Mouse (Mus musculus) neural tube, embryonic 12.5 days (tissue): ENCODE measurements around the gene Dnajc15. TPM values are rescaled to one million over a fixed set of nuclear protein-coding genes. Genes with fewer than 3 reads are reported as not detected.

Experiments used
- ATAC-seq: fragments of 200-750 bp; cut with Nextera tagmentation; 2 replicates; pipeline ENCODE4 v1.8.0; 2017; ENCODE audit warnings: low read depth, mild to moderate bottlenecking, moderate TSS enrichment, moderate library complexity; ENCODE audit not compliant: low FRiP score
- H3K27ac ChIP-seq: fragments of 300-500 bp; sonication (generic); 2 replicates; pipeline ENCODE4 v1.5.1; 2016
- H3K27me3 ChIP-seq: fragments of 300-500 bp; sonication (generic); replicated peaks from 2 replicates; pipeline ENCODE4 v1.6.1; 2016; ENCODE audit warnings: mild to moderate bottlenecking
- H3K36me3 ChIP-seq: fragments of 300-500 bp; sonication (generic); 2 replicates; pipeline ENCODE4 v1.6.1; 2016; ENCODE audit warnings: mild to moderate bottlenecking
- H3K4me1 ChIP-seq: fragments of 300-500 bp; sonication (generic); 2 replicates; pipeline ENCODE4 v1.6.1; 2016
- H3K4me2 ChIP-seq: fragments of 300-500 bp; sonication (generic); replicated peaks from 2 replicates; pipeline ENCODE4 v1.6.1; 2016; ENCODE audit warnings: mild to moderate bottlenecking
- H3K4me3 ChIP-seq: fragments of 300-500 bp; sonication (generic); 2 replicates; pipeline ENCODE4 v1.5.1; 2016
- H3K9ac ChIP-seq: fragments of 300-500 bp; sonication (generic); 2 replicates; pipeline ENCODE4 v1.6.1; 2016; ENCODE audit warnings: mild to moderate bottlenecking
- H3K9me3 ChIP-seq: fragments of 300-500 bp; sonication (generic); 2 replicates; pipeline ENCODE4 v1.6.1; 2016; ENCODE audit warnings: mild to moderate bottlenecking
- WGBS: fragments of 180-500 bp; shearing (Covaris S2); methylation state at CpG from one replicate; pipeline ENCODE4 v1.1.7; 2016; 5-methylcytosine and 5-hydroxymethylcytosine counted together
- polyA plus RNA-seq: library from polyadenylated mRNA; unstranded; fragments of >200 nt; fragmentation: Nextera tagmentation; extraction: Ambion mirVana; gene quantifications from 2 replicates; pipeline ENCODE4 v1.2.1, GENCODE M21; 2016

The Dnajc15 gene
- polyA plus RNA-seq, 1 experiment from 2014 or later: 79.4 TPM

- no peak overlapping the region for H3K4me3 ChIP-seq
- 89% methylated on average over 1 of the region's 1 CpGs for WGBS
- H3K9ac ChIP-seq: no peak overlapping the region
- H3K27ac ChIP-seq: no peak overlapping the region
- H3K36me3 ChIP-seq: no peaks in the 10 kb centered on the region
- no peak for ATAC-seq
- no peaks in the 10 kb centered on the region for H3K9me3 ChIP-seq
- no peaks in the 10 kb centered on the region for H3K4me1 ChIP-seq
- H3K4me2 ChIP-seq: no peak overlapping the region
- H3K27me3 ChIP-seq: no peaks in the 10 kb centered on the region
These were observed 26.6 kb downstream of the Dnajc15 start for GRCm38 (mm10) chr14:77848349-77848748.

- Histone ChIP-seq H3K36me3 (no peaks in the 10 kb centered on the region), H3K4me1 (no peaks in the 10 kb centered on the region), H3K9me3 (no peaks in the 10 kb centered on the region), H3K27ac (no peak overlapping the region), H3K27me3 (no peaks in the 10 kb centered on the region), H3K9ac (no peak overlapping the region), H3K4me3 (no peak overlapping the region), H3K4me2 (no peak overlapping the region)
- WGBS: 86% methylated on average over 4 of the region's 4 CpGs
- ATAC-seq: no peak
These were observed 28.7 kb downstream of the Dnajc15 start for GRCm38 (mm10) chr14:77846206-77846605.

DNA sequence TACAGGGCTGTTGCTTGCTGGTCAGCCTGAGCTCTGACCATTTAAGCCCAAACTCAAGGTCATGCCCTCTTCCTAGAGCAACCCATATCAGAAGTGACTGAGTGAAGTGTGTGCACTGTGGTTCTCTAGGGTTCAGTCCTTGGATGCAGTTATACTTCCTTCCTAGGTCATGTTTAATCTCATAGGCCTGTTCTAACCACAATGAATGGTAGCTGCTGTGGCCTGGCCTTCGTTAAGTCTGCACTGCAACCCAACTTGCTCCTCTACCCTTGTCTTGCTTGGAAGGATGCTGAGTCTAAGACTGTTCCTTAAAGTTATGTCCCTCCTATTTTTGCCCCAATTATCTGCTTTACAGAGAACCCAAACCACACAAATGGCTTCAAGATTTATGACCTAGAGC lies 29.4 kb downstream of the Dnajc15 start:
- Histone ChIP-seq H3K27ac (no peak overlapping the region), H3K27me3 (no peaks in the 10 kb centered on the region), H3K4me1 (no peaks in the 10 kb centered on the region), H3K9me3 (no peaks in the 10 kb centered on the region), H3K9ac (no peak overlapping the region), H3K4me2 (no peak overlapping the region), H3K4me3 (no peak overlapping the region), H3K36me3 (no peaks in the 10 kb centered on the region)
- WGBS: 81% methylated on average over 1 of the region's 1 CpGs
- ATAC-seq: no peak

DNA sequence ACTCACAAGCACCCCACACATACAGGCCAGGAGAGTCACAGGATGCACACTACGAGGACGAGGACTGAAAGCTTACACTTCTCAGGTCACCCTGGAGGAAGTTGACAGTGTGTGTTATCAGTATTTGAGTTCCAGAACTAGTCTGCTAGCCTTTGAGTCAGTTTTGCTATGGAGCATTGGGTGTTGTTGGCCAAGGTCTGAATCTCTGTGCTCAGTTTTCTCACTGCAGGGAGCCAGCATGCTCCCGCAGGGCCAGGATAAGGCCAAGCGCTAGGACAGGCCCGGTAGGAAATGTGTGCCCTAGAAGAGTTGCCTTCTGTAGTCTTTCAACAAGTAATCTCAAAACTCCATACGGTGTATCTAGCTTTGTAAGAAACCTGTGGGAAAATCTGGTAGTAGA lies 34.4 kb downstream of the Dnajc15 start:
- Histone ChIP-seq H3K4me1 (no peaks in the 10 kb centered on the region), H3K36me3 (no peaks in the 10 kb centered on the region), H3K4me2 (no peak overlapping the region), H3K27ac (no peak overlapping the region), H3K4me3 (no peak overlapping the region), H3K9ac (no peak overlapping the region), H3K27me3 (no peaks in the 10 kb centered on the region), H3K9me3 (no peaks in the 10 kb centered on the region)
- 85% methylated on average over 6 of the region's 6 CpGs for WGBS
- no peak for ATAC-seq

DNA sequence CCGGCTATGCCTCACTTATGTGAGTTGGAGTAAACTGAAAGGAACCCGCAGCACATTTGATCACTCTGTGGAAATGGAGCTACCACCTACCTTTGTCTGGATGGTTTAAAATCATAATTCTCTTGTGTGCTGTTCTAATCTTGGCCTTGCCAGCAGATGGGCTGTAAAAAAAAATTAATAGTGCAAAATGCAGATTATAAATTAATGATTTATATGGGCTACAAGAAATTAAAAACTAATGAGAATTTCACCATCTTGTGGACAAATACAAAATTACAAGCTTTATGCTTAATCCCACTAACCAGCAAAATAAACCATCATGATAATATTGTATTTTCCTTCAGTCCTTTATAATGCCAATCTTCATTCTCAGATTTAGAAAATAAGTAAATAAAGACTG lies 34.8 kb downstream of the Dnajc15 start:
- Histone ChIP-seq H3K4me3 (no peak overlapping the region), H3K4me1 (no peaks in the 10 kb centered on the region), H3K9ac (no peak overlapping the region), H3K4me2 (no peak overlapping the region), H3K27ac (no peak overlapping the region), H3K27me3 (no peaks in the 10 kb centered on the region), H3K36me3 (no peaks in the 10 kb centered on the region), H3K9me3 (no peaks in the 10 kb centered on the region)
- ATAC-seq: no peak
- WGBS: 91% methylated on average over 2 of the region's 2 CpGs

DNA sequence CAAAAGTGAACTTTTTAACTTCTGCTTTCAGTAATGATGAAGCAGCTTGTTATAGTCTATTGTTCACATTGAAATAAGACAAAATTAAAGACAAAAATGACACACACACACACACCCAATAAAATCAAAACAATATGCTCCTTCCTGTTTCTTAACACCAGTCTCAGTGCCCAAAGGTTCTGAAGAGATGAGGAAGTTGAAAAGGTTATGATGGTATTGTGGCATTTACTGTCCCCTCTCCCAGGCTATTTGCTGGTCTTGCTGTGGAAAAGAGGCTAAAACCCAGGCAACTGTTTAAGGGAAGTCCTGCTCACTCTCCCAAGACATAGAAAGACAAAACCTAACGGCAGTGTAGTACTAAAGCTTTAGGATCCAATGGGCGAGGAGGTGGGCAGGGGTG lies 38.1 kb downstream of the Dnajc15 start:
- H3K9ac ChIP-seq: no peak overlapping the region
- no peak overlapping the region for H3K4me2 ChIP-seq
- ATAC-seq: no peak
- H3K4me1 ChIP-seq: no peaks in the 10 kb centered on the region; the same call in 1 of the 2 replicates
- H3K4me3 ChIP-seq: no peak overlapping the region
- H3K36me3 ChIP-seq: no peaks in the 10 kb centered on the region
- WGBS: 88% methylated on average over 2 of the region's 2 CpGs
- H3K27ac ChIP-seq: no peak overlapping the region
- no peaks in the 10 kb centered on the region for H3K27me3 ChIP-seq
- H3K9me3 ChIP-seq: no peaks in the 10 kb centered on the region

DNA sequence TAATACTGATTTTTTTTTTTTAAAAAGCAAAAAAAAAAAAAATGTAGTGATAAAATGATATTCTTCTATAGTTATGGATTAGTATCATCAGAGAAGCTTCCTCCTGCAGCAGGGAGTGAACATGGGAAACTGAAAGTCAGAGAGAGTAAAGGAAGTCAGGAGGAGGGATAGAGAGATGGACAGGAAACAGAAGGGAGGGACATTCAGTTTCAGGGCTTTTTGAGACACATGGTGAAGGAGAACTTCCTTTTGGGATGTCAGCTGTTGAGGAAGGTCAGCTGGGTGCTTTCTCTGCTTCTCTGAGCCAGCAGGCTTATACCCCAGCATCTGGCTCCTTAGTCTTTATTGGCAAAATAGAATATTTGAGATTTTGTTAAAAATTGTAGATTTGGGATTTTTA lies 42.6 kb downstream of the Dnajc15 start:
- ATAC-seq: no peak
- Histone ChIP-seq H3K4me2 (no peak overlapping the region), H3K9me3 (no peaks in the 10 kb centered on the region), H3K27ac (no peak overlapping the region), H3K9ac (no peak overlapping the region), H3K27me3 (no peaks in the 10 kb centered on the region), H3K4me3 (no peak overlapping the region), H3K36me3 (no peaks in the 10 kb centered on the region), H3K4me1 (no peaks in the 10 kb centered on the region; the same call in 1 of the 2 replicates)

DNA sequence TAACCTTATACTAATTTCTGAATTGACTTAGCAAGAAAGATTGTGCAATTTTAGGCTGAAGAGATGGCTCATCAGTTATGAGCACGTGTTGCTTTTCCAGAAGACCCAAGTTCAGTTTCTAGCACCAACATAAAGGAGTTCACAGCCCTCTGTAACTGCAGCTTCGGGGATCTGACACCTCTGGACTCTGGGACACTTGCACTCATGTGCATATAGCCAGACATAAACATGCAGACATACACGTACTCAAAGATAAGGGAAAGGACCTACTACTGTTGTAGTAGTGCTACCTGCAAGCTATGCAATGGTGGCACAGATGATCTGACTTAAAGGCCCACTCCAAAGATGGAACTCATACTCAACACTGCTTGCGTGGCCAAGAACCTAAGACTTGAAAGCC lies 43.0 kb downstream of the Dnajc15 start:
- Histone ChIP-seq H3K9me3 (no peaks in the 10 kb centered on the region), H3K27me3 (no peaks in the 10 kb centered on the region), H3K9ac (no peak overlapping the region), H3K4me2 (no peak overlapping the region), H3K27ac (no peak overlapping the region), H3K36me3 (no peaks in the 10 kb centered on the region), H3K4me3 (no peak overlapping the region), H3K4me1 (no peaks in the 10 kb centered on the region; the same call in 1 of the 2 replicates)
- ATAC-seq: no peak
- 91% methylated on average over 4 of the region's 4 CpGs for WGBS

- Histone ChIP-seq H3K9ac (no peak overlapping the region), H3K4me3 (no peak overlapping the region), H3K27me3 (no peaks in the 10 kb centered on the region), H3K9me3 (no peaks in the 10 kb centered on the region), H3K27ac (no peak overlapping the region), H3K4me2 (no peak overlapping the region), H3K36me3 (no peaks in the 10 kb centered on the region), H3K4me1 (no peaks in the 10 kb centered on the region; the same call in 1 of the 2 replicates)
- 86% methylated on average over 4 of the region's 4 CpGs for WGBS
- no peak for ATAC-seq
These were observed 45.3 kb downstream of the Dnajc15 start for GRCm38 (mm10) chr14:77829673-77830072.

DNA sequence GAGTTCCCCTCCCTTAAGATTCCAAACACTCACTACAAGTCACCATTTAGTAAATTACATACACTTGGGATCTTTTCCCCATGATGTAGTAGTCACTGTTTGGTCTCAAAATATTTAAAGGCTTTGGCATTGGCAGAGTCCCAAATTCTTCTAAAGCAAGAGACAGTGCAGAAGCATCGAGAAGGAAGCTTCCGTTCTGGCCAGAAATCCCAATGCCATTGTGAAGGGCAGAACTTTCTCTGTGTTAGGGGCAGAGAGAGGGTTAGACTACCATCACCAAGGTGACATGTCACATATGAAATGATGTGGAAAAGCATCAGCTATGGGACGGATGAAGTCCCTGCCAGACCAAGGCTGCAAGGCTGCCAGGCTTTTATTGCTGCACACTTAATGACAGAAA lies 49.0 kb downstream of the Dnajc15 start:
- 73% methylated on average over 3 of the region's 3 CpGs for WGBS
- H3K4me1 ChIP-seq: no peaks in the 10 kb centered on the region
- no peak overlapping the region for H3K4me2 ChIP-seq
- H3K9me3 ChIP-seq: no peaks in the 10 kb centered on the region
- H3K27me3 ChIP-seq: no peaks in the 10 kb centered on the region
- no peak overlapping the region for H3K27ac ChIP-seq
- no peak overlapping the region for H3K4me3 ChIP-seq
- peaks cover 3% of the 10 kb centered on the region; the same call in 1 of the 2 replicates for H3K36me3 ChIP-seq
- H3K9ac ChIP-seq: no peak overlapping the region
- ATAC-seq: no peak

GRCm38 (mm10) chr14:77825121-77825520 lies 49.8 kb downstream of the Dnajc15 start:
- WGBS: 92% methylated on average over 6 of the region's 6 CpGs
- Histone ChIP-seq H3K9ac (no peak overlapping the region), H3K4me1 (no peaks in the 10 kb centered on the region), H3K4me3 (no peak overlapping the region), H3K36me3 (peaks cover 3% of the 10 kb centered on the region; the same call in 1 of the 2 replicates), H3K4me2 (no peak overlapping the region), H3K27ac (no peak overlapping the region), H3K27me3 (no peaks in the 10 kb centered on the region), H3K9me3 (no peaks in the 10 kb centered on the region)
- no peak for ATAC-seq

- no peaks in the 10 kb centered on the region for H3K9me3 ChIP-seq
- H3K27ac ChIP-seq: no peak overlapping the region
- H3K9ac ChIP-seq: no peak overlapping the region
- ATAC-seq: no peak
- H3K4me1 ChIP-seq: no peaks in the 10 kb centered on the region
- WGBS: 91% methylated on average over 3 of the region's 3 CpGs
- H3K4me2 ChIP-seq: no peak overlapping the region
- no peak overlapping the region for H3K4me3 ChIP-seq
- peaks cover 3% of the 10 kb centered on the region; the same call in 1 of the 2 replicates for H3K36me3 ChIP-seq
- H3K27me3 ChIP-seq: no peaks in the 10 kb centered on the region
These were observed 55.1 kb downstream of the Dnajc15 start for GRCm38 (mm10) chr14:77819841-77820240.

DNA sequence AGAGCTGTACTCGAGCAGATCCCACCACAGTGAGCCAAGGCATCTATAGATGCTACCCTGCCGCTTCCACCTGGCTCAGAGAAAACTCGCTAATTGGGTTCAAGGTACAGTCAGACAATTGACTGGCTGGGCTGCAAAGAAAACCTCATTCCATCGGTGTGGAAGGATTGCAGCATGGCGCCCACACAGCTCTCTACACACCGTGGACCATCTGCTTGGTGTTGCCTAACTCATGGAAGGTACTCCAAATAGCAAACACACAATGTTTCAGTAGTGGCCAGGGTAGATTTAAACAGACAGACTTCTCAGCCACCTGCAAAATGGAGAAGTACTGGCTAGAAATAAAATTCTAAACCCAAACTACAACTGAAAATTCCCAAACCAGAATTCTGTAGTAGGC lies 57.4 kb downstream of the Dnajc15 start:
- H3K4me3 ChIP-seq: no peak overlapping the region
- ATAC-seq: no peak
- peaks cover 3% of the 10 kb centered on the region; the same call in 1 of the 2 replicates for H3K36me3 ChIP-seq
- no peak overlapping the region for H3K27ac ChIP-seq
- no peak overlapping the region for H3K4me2 ChIP-seq
- no peak overlapping the region for H3K9ac ChIP-seq
- H3K4me1 ChIP-seq: no peaks in the 10 kb centered on the region
- no peaks in the 10 kb centered on the region for H3K9me3 ChIP-seq
- no peaks in the 10 kb centered on the region for H3K27me3 ChIP-seq
- WGBS: 94% methylated on average over 6 of the region's 6 CpGs
